Mouse (Mus musculus): ENCODE results near the gene Bpifb9a. TPM values are rescaled to one million over a fixed set of nuclear protein-coding genes. Genes with fewer than 3 reads are reported as not detected.

Gene Bpifb9a
- polyA plus RNA-seq, 1 experiment from 2014 or later = not detected

Other genes with a start within 250 kb of the Bpifb9a start
- not detected in 2 replicates for gene Bpifa2, start 249.6 kb upstream of the Bpifb9a start, polyA plus RNA-seq (2015; fragmentation: Nextera tagmentation; extraction: Ambion mirVana)
- gene Bpifa3, start 127.5 kb upstream of the Bpifb9a start, polyA plus RNA-seq (2015; fragmentation: Nextera tagmentation; extraction: Ambion mirVana) = not detected in 2 replicates
- 0.18 TPM in 1 of 2 replicates, not detected in the other for gene Bpifa1, start 115.0 kb upstream of the Bpifb9a start, polyA plus RNA-seq (2015; fragmentation: Nextera tagmentation; extraction: Ambion mirVana)
- gene Bpifa5, start 95.2 kb upstream of the Bpifb9a start, polyA plus RNA-seq (2015; fragmentation: Nextera tagmentation; extraction: Ambion mirVana) = not detected in 2 replicates
- gene Bpifb1, start 67.0 kb upstream of the Bpifb9a start, polyA plus RNA-seq (2015; fragmentation: Nextera tagmentation; extraction: Ambion mirVana) = 0.25 and 0.29 TPM in 2 replicates
- 0.14 and 0.22 TPM in 2 replicates for gene Bpifb5, start 34.1 kb upstream of the Bpifb9a start, polyA plus RNA-seq (2015; fragmentation: Nextera tagmentation; extraction: Ambion mirVana)
- gene Bpifb9b, start 49.4 kb downstream of the Bpifb9a start, polyA plus RNA-seq (2015; fragmentation: Nextera tagmentation; extraction: Ambion mirVana) = not detected in 2 replicates
- 12.8 and 13.2 TPM in 2 replicates for gene Cdk5rap1, start 115.2 kb downstream of the Bpifb9a start, polyA plus RNA-seq (2015; fragmentation: Nextera tagmentation; extraction: Ambion mirVana)
- 13.0 and 13.7 TPM in 2 replicates for gene Snta1, start 150.2 kb downstream of the Bpifb9a start, polyA plus RNA-seq (2015; fragmentation: Nextera tagmentation; extraction: Ambion mirVana)
- 48.0 and 50.8 TPM in 2 replicates for gene Cbfa2t2, start 178.6 kb downstream of the Bpifb9a start, polyA plus RNA-seq (2015; fragmentation: Nextera tagmentation; extraction: Ambion mirVana)

Data from hindbrain, embryonic 15.5 days (tissue).